Mouse (Mus musculus) lung, embryonic 14.5 days (tissue): ENCODE results near the gene Zdhhc20. TPM values are rescaled to one million over a fixed set of nuclear protein-coding genes. Genes with fewer than 3 reads are reported as not detected.
"Not testable (repeated sequence)": the region's sequence is repeated elsewhere in the genome, so short reads cannot be mapped to it uniquely, and the experiment has no call there.

ENCODE experiments used
- ATAC-seq: fragments of 200-750 bp; cut with Nextera tagmentation; 2 replicates; pipeline ENCODE4 v1.8.0; 2017; ENCODE audit warnings: mild to moderate bottlenecking, moderate TSS enrichment, moderate library complexity; ENCODE audit not compliant: insufficient read depth
- DNase-seq: peaks from one replicate; pipeline ENCODE4 v3.0.0-alpha.2; 2015
- H3K27ac ChIP-seq: fragments of 300-500 bp; sonication (generic); 2 replicates; pipeline ENCODE4 v1.5.1; 2014; ENCODE audit warnings: low read depth, mild to moderate bottlenecking, moderate library complexity
- H3K27me3 ChIP-seq: fragments of 300-500 bp; sonication (generic); 2 replicates; pipeline ENCODE4 v1.6.1; 2014; ENCODE audit warnings: low read length, control low read depth; ENCODE audit not compliant: insufficient read depth
- H3K36me3 ChIP-seq: fragments of 300-500 bp; sonication (generic); 2 replicates; pipeline ENCODE4 v1.6.1; 2014; ENCODE audit warnings: control low read depth; ENCODE audit not compliant: insufficient read depth
- H3K4me1 ChIP-seq: fragments of 300-500 bp; sonication (generic); 2 replicates; pipeline ENCODE4 v1.6.1; 2014; ENCODE audit warnings: antibody characterized with exemption, control low read depth; ENCODE audit not compliant: insufficient read depth
- H3K4me2 ChIP-seq: fragments of 300-500 bp; sonication (generic); 2 replicates; pipeline ENCODE4 v1.6.1; 2014; ENCODE audit warnings: mild to moderate bottlenecking
- H3K4me3 ChIP-seq: fragments of 300-500 bp; sonication (generic); 2 replicates; pipeline ENCODE4 v1.5.1; 2014; ENCODE audit warnings: low read depth, low read length
- H3K9ac ChIP-seq: fragments of 300-500 bp; sonication (generic); 2 replicates; pipeline ENCODE4 v1.6.1; 2014
- H3K9me3 ChIP-seq: fragments of 300-500 bp; sonication (generic); 2 replicates; pipeline ENCODE4 v1.6.1; 2016; ENCODE audit warnings: low read depth, low read length, control low read depth
- CTCF ChIP-seq: IDR thresholded peaks from 2 replicates; pipeline ENCODE4 v1.5.1; 2016; ENCODE audit warnings: antibody characterized with exemption, low read depth
- WGBS: fragments of 180-500 bp; shearing (Covaris S2); extraction: QIAGEN DNeasy Blood & Tissue Kit; methylation state at CpG from one replicate; pipeline ENCODE4 v1.1.7; 2014; 5-methylcytosine and 5-hydroxymethylcytosine counted together
- polyA plus RNA-seq: library from polyadenylated mRNA; unstranded; fragments of >200 nt; fragmentation: Nextera tagmentation; extraction: Ambion mirVana; gene quantifications from 2 replicates; pipeline ENCODE4 v1.2.1, GENCODE M21; 2014

Gene Zdhhc20
- polyA plus RNA-seq, 1 experiment from 2014 or later, result 62.8 TPM

GRCm38 (mm10) chr14:57858601-57859000, 31.5 kb downstream of the Zdhhc20 start:
- 87% methylated on average over 2 of the region's 2 CpGs for WGBS
- Histone ChIP-seq H3K36me3 (peaks cover 24% of the 10 kb centered on the region), H3K9me3 (no peaks in the 10 kb centered on the region)

GRCm38 (mm10) chr14:57856037-57856436, 34.0 kb downstream of the Zdhhc20 start:
- not testable (repeated sequence) for H3K9ac ChIP-seq, H3K27me3 ChIP-seq, DNase-seq, H3K27ac ChIP-seq, H3K4me2 ChIP-seq, H3K9me3 ChIP-seq, ATAC-seq, H3K4me1 ChIP-seq, H3K4me3 ChIP-seq
- H3K36me3 ChIP-seq, result peaks cover 32% of the 10 kb centered on the region

More at GRCm38 (mm10) chr14:57858601-57859000, 31.5 kb downstream of the Zdhhc20 start:
- DNase-seq, result no peak
- no peaks in the 10 kb centered on the region for H3K27me3 ChIP-seq
- no peak overlapping the region for H3K27ac ChIP-seq
- H3K4me3 ChIP-seq, result no peak overlapping the region
- H3K4me1 ChIP-seq, result no peaks in the 10 kb centered on the region
- no peak for ATAC-seq
- H3K4me2 ChIP-seq, result no peak overlapping the region
- H3K9ac ChIP-seq, result no peak overlapping the region
- TF ChIP-seq CTCF, result no peak

- no peak for TF ChIP-seq CTCF
- Histone ChIP-seq H3K9ac (no peak overlapping the region), H3K4me1 (no peaks in the 10 kb centered on the region), H3K9me3 (no peaks in the 10 kb centered on the region), H3K36me3 (peaks cover 37% of the 10 kb centered on the region), H3K4me2 (no peak overlapping the region), H3K27me3 (no peaks in the 10 kb centered on the region), H3K4me3 (no peak overlapping the region), H3K27ac (no peak overlapping the region)
- WGBS, result 88% methylated on average over 2 of the region's 2 CpGs
- no peak for DNase-seq
- ATAC-seq, result no peak
Measured at GRCm38 (mm10) chr14:57852961-57853360, 37.1 kb downstream of the Zdhhc20 start.

GRCm38 (mm10) chr14:57850330-57850729, 39.7 kb downstream of the Zdhhc20 start:
- Histone ChIP-seq H3K9ac (no peak overlapping the region), H3K27ac (no peak overlapping the region), H3K4me2 (no peak overlapping the region), H3K9me3 (no peaks in the 10 kb centered on the region), H3K27me3 (no peaks in the 10 kb centered on the region), H3K36me3 (peaks cover 48% of the 10 kb centered on the region), H3K4me1 (no peaks in the 10 kb centered on the region), H3K4me3 (no peak overlapping the region)
- no peak for TF ChIP-seq CTCF
- DNase-seq, result no peak
- no peak for ATAC-seq
- WGBS, result 86% methylated on average over 3 of the region's 3 CpGs

GRCm38 (mm10) chr14:57848646-57849045, 41.4 kb downstream of the Zdhhc20 start:
- Histone ChIP-seq H3K9ac (no peak overlapping the region), H3K27ac (no peak overlapping the region), H3K4me3 (no peak overlapping the region), H3K4me2 (no peak overlapping the region), H3K36me3 (peaks cover 55% of the 10 kb centered on the region), H3K4me1 (no peaks in the 10 kb centered on the region), H3K9me3 (no peaks in the 10 kb centered on the region), H3K27me3 (no peaks in the 10 kb centered on the region)
- 86% methylated on average over 2 of the region's 2 CpGs for WGBS
- no peak for TF ChIP-seq CTCF
- ATAC-seq (no peak), DNase-seq (no peak)

GRCm38 (mm10) chr14:57848061-57848460, 42.0 kb downstream of the Zdhhc20 start:
- not testable (repeated sequence) for H3K27ac ChIP-seq, DNase-seq, H3K4me3 ChIP-seq, H3K9ac ChIP-seq, ATAC-seq, H3K9me3 ChIP-seq, H3K4me2 ChIP-seq, H3K27me3 ChIP-seq, H3K4me1 ChIP-seq
- 85% methylated on average over 5 of the region's 5 CpGs for WGBS
- H3K36me3 ChIP-seq, result peaks cover 54% of the 10 kb centered on the region

- Histone ChIP-seq H3K27me3 (no peaks in the 10 kb centered on the region), H3K36me3 (peaks cover 55% of the 10 kb centered on the region), H3K9ac (no peak overlapping the region), H3K27ac (no peak overlapping the region), H3K9me3 (no peaks in the 10 kb centered on the region), H3K4me2 (no peak overlapping the region), H3K4me1 (no peaks in the 10 kb centered on the region), H3K4me3 (no peak overlapping the region)
- DNase-seq, result no peak
- WGBS, result 84% methylated on average over 3 of the region's 3 CpGs
- no peak for ATAC-seq
- TF ChIP-seq CTCF, result no peak
Measured at GRCm38 (mm10) chr14:57844535-57844934, 45.5 kb downstream of the Zdhhc20 start.

- Histone ChIP-seq H3K36me3 (peaks cover 43% of the 10 kb centered on the region), H3K4me3 (no peak overlapping the region), H3K9ac (no peak overlapping the region), H3K4me1 (no peaks in the 10 kb centered on the region), H3K4me2 (no peak overlapping the region), H3K9me3 (no peaks in the 10 kb centered on the region), H3K27me3 (no peaks in the 10 kb centered on the region), H3K27ac (no peak overlapping the region)
- 86% methylated on average over 10 of the region's 10 CpGs for WGBS
- DNase-seq (no peak), ATAC-seq (no peak)
- TF ChIP-seq CTCF, result no peak
Measured at GRCm38 (mm10) chr14:57835157-57835556, 54.9 kb downstream of the Zdhhc20 start.
